Mouse (Mus musculus): Measurements from ENCODE around the gene Sgo1. TPM values are rescaled to one million over a fixed set of nuclear protein-coding genes. Genes with fewer than 3 reads are reported as not detected.
"Not testable (repeated sequence)": the region's sequence is repeated elsewhere in the genome, so short reads cannot be mapped to it uniquely, and the experiment has no call there.

Gene Sgo1
- total RNA-seq (2021): under 1 TPM; 0.30 to 0.31 TPM
- long read RNA-seq, experiment 1, partial matches to known transcripts: 0 of 1 reads
- long read RNA-seq, experiment 1, other reads (novel, unspliced or antisense): 0 of 1 reads
- long read RNA-seq, experiment 2: 0 reads

DNA sequence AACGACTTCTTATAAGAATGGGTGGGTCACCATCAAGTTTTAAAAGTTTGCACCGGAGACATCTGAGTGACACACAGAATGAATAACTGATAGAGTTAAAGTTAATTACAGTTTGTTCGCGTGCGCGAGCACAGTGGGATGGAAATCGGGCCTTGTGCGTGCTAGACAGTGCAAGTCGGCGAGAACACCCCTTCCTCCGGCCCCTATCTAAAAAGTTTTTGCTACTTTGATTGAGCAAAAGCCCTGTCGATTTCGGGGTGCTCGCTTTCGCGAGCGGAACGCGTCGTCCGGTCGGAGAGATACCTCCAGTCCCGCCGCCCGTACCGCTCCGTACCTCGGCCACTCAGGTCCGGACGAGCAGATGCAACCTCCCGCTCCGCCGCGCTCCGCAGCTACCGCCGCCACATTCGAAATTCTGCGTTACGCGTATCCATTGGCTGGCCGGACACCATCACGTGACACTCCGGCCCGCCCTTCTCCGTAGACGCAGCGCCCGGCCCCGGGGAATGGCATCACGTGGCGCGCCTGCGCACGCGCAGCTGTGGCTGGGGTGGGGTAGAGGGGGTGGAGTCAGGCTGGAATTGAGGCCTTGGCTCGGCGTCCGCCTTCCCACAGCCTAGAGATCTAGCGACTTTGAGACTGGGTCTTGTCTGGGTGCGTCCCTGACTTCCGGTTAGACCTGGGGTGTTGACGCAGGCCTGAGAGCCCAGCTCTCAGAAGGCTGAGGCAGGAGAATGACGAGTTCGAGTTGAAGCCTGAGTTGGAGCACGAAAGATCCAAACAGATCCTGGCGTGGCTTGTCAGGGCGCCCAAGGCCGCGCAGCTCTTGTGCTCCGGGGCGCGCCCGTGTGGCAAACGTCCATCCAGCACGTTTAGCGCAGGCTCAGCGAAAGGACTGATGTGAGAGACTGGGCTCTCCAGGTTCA is at the start of gene Sgo1:
TSS of gene Sgo1 (minus strand) at position 457 of the 926 bp plus-strand sequence.
- peak; percentile 97 to 98 for DNase-seq

DNA sequence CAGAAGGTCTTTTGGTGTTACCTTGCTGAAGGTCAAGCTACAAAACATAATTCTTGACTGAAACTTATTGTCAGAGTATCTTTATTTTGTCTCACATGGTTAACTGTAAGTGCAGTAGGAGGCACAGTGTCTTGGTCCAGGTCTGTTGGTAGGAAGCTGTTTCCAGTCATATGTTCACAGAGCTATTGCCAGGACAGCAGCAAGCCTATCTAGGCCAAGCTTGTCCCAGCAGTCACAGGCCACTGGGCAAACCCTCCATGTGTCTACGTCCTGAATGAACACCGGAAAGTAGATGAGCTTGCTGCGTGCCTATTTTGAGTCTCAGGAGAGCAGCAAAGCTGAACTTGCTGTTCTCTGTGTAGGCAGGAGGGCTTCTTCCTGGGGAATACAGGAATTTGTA is 29.8 kb upstream of the Sgo1 start:
- DNase-seq: peak in 1 of 2 experiments; percentile 14

GRCm38 (mm10) chr17:53718474-53718873 is 29.3 kb upstream of the Sgo1 start:
- no peak for DNase-seq

- not testable (repeated sequence) for DNase-seq
These were observed 26.0 kb upstream of the Sgo1 start for GRCm38 (mm10) chr17:53715161-53715560.

- DNase-seq: no peak
These were observed 25.3 kb upstream of the Sgo1 start for GRCm38 (mm10) chr17:53714453-53714852.

DNA sequence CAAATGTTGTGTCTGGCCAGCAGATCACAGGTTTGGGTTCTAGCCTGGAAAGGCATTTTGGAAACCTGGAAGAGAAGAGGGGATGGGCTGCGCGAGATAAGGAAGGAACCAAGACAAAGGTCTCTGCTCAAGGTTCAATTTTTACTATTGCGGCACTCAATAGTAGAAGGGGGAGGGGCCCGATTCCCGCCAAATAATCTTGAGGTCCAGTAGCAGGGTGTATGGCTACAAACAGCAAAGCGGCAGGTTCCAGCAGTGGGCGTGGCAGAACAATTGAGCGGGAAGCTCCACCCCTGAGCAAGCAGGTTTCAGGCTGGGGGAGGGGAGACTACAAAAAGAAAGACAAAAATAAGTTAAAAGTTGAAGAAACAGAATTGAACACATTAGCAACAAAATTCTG is 8.4 kb upstream of the Sgo1 start:
- DNase-seq: not testable (repeated sequence)

- peak; percentile 62 to 63 for DNase-seq
These were observed 4.9 kb upstream of the Sgo1 start for GRCm38 (mm10) chr17:53694039-53694438.

- DNase-seq: no peak
These were observed 813 bp upstream of the Sgo1 start for GRCm38 (mm10) chr17:53689946-53690345.

DNA sequence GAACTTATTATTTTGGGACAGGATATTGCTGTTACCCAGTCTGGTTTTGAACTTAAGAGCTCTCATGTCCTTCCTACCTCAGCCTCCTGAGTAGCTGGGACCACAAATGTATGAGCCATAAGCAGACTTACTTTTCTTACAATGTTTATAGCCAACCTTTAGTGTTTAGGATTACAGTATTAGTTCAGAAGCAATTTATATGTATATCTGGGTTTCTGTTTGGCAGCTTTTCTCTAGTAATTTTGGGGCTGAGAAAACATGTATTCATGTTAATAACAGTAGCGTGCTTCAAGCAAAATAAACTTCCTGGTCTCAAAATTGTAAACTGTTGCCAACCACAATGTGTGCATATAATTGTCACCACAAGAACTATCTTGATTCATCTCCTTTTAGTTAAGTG is 812 bp downstream of the Sgo1 start:
- no peak for DNase-seq

- DNase-seq: no peak
These were observed 10.4 kb downstream of the Sgo1 start for GRCm38 (mm10) chr17:53678716-53679115.

- no peak for DNase-seq
These were observed 18.7 kb downstream of the Sgo1 start for GRCm38 (mm10) chr17:53670453-53670852.

DNA sequence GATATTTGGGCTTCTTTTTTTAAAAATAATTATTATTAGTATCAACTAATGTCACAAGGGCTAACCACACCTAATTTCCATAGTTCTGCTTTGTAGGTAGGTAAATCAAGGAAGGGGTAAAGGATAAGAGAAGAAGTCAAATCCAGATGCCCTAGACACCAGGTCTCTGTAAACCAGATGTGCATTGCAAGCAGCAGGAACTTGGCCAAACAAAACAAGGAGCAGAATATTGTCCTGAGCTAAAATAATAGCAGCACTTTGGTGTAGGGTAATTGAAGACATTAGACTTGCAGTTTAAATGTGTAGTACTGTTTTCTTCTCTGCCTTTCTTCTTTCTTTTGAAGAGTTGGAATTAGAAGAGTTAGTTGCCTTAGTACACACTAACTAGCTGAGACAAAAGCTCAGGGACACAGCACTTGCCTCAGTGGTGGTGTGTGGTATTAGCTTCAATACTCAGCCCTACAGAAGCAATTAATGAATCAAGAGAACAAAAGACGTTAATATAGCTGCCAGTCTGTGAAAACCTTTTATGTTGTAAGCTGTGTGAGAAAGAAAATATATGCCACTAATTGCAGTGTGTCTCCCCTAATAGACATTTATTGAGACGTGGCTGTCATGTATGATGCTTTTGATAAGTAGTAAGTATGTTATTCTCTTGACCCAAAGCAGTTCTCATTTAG is 24.3 kb downstream of the Sgo1 start:
- DNase-seq: no peak

GRCm38 (mm10) chr17:53664267-53664666 is 24.9 kb downstream of the Sgo1 start:
- no peak for DNase-seq

- DNase-seq: peak in 1 of 2 experiments; percentile 22
These were observed 27.9 kb downstream of the Sgo1 start for GRCm38 (mm10) chr17:53661056-53661840.

DNA sequence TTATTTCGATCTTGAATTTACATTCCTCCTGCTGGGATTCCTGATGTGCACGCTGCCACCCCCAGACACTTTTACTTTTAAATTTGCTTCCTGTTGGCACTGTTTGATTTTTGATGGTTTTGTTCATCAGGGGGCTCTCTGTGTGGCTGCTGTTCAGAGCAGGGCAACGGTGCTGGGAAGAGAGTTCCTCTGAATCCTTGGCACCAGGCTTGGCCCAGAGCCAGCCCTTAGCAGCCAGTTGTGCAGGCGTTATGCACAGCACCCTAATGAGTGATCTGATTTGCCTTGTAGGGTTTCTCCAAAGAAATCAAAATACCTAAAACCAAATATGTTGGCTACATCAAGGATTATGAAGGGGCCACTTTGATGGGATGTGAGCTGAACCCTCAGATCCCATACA is 29.4 kb downstream of the Sgo1 start:
- DNase-seq: no peak

DNA sequence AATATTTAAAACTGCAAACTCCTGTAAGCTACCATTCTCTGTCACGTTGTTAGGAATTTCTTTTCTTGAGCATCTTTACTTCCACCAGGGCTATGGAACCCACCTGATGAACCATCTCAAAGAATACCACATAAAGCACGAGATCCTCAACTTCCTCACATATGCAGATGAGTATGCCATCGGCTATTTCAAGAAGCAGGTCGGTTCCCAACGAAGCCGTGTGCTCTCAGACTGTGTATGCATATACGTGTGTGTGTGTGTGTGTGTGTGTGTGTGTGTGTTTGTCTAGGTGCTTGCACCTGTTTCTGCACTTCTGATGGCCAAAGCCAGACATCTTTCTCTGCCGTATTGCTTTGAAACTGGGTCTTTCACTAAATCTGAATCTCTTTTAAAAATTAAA is 29.9 kb downstream of the Sgo1 start:
- DNase-seq: no peak

DNA sequence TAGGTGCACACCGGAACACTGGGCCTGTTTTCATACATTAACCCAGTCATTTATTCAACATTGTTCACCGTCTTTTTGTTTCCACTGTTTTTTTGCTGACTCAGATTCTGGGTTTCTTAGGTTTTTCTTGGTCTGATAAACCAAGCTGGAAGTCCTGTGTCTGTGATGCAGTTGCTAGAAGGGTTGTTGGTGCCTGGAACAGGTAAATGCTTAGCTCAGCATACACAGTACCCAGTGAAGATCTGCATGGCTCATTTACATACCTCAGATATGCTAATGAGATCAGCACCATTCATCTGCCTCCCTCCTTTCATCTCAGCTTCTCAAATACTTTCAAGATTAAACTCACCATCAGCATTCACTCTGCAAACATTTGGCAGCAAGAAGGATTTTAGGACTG is 30.5 kb downstream of the Sgo1 start:
- DNase-seq: no peak

DNA sequence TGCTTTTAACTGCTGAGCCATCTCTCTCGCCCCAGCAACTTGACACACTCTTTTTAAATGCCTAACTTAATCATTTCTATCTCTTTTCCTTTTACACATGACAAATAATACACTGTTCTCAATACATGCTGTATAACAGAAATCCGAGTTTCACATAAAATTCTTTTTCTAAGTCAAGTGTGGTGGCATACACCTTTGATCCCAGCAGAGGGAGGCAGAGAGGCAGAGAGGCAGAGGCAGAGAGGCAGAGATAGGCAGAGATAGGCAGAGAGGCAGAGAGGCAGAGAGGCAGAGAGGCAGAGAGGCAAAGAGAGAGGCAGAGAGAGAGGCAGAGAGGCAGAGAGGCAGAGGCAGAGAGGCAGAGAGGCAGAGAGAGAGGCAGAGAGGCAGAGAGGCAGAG is 31.7 kb downstream of the Sgo1 start:
- DNase-seq: peak in 1 of 2 experiments; percentile 33

GRCm38 (mm10) chr17:53656369-53656860 is 32.7 kb downstream of the Sgo1 start:
- peak in 1 of 2 experiments; percentile 17 for DNase-seq

DNA sequence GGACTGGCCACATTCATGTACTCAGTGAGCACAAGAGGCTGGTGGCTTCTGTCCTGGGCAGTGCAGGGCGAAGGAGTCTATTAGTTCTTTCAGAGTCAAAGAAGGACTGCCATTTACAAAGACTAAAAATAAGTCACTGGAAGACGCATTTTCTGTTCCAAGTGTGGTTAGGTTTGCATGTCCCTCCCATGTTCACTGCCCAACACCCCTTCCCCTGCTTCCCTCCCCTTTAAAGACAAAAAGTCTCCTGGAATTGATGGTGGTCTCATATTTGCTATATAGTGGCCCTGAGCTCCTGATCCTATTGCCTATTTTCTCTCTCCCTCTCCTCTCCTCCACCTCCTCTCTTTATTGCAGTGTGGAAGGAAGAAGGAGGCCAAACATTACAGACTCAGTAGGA is 33.2 kb downstream of the Sgo1 start:
- no peak for DNase-seq

DNA sequence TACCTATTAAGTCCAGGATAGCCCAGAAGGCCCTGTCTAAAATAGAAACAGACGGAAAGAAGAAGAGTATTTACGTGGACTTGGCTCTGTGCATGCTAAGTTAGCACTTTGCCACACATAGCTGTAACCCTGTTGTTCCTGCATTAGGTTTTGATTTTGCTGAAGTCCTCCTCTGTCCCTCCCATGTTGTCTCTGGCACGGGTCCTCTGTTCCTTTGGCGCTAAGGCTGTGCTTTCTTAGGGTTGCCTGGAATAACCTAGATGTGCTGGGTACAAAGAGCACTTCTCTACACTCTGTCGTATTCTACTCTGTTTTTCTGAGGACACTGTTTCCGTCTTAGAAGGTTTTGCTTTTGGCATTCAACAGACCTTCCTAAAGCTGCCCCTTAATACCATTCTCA is 34.1 kb downstream of the Sgo1 start:
- DNase-seq: peak; percentile 46 to 73

GRCm38 (mm10) chr17:53654596-53654995 is 34.5 kb downstream of the Sgo1 start:
- DNase-seq: no peak
